Mouse (Mus musculus): ENCODE data around the gene Kmt2d.

GRCm38 (mm10) chr15:98871916-98872888 is 1.2 kb upstream of the Kmt2d start:
- TF ChIP-seq CTCF (conservative IDR thresholded peaks at IDR 0.05; ENCODE audit: low read length), result no peak
- no peak for TF ChIP-seq NANOG (IDR thresholded peaks at IDR 0.05; ENCODE audit: borderline replicate concordance, low read length)
- no peak for TF ChIP-seq POU5F1 (IDR thresholded peaks at IDR 0.05; ENCODE audit: borderline replicate concordance, low read length)
